Mouse (Mus musculus): ENCODE data around the gene Olfr1329. TPM values are rescaled to one million over a fixed set of nuclear protein-coding genes. Genes with fewer than 3 reads are reported as not detected.

The Olfr1329 gene
- not detected in 2 replicates for polyA plus RNA-seq (2012; rRNA removed; ENCODE audit: low replicate concordance)

DNA sequence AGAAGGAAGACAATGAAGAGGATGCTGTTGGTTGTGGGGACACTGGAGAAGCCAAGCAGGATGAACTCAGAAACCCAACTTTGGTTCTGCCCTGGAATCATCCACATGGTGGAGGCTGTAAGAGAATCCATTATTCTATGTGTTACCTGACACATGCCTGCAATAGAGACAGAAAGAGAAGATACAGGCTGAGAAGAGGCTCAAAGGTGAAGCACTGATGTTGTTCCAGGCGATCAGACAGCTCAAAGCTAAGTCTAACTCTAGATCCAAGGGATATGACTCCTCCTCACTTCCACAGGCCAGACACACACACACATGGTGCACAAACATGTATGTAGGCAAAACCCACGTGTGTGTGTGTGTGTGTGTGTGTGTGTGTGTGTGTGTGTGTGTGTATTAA is at the start of gene Olfr1329:
Gene Olfr1329, minus strand, starts transcription at position 101 of the 400 bp plus-strand sequence.

DNA sequence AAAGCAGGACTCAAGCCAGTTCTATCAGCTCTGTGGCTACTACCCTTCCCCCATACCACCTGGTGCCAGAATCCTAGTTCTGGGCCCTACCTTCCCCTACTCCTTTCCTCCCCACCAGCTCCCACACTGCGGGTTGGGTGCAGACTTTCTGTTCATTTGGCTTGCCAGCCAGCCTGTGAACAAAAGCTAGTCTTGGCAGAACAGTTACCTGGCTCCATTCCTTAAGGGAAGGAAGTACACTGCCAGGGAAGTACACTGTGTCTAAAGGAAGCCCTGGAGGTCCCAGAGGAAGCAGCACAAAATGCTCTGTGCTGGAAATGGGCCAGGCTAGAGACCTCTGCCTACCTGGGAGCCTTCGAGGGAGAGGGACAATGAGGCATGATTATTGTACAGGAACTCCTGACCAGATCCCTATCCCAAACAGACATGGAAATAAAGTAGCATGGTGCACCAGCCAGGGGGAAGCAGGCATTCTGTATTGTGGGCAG is 43.9 kb upstream of the Olfr1329 start, which contains the start of gene Lao1:
Gene Lao1, plus strand, starts transcription at position 438 of the 488 bp plus-strand sequence.

DNA sequence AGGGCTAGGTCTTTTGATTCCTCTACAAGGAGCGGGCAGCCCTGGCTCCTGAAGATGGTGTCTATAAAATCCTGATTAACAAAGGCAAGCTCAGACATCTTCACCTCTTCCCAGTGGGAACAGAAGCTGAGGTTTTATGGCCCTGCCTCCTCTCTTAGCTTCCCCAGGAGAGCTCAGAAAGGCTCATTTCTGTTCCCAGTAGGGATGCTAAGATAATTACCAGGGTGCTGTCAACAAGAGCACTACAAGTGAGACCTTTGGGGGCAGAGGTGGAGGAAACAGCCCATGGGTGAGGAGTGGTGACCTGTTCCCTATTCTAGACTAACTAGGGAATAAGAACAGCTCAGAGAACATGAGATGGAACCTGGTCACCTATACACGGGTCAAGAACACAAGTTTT is 21.2 kb upstream of the Olfr1329 start, which contains the start of gene Olfr1328:
Gene Olfr1328, minus strand, starts transcription at position 101 of the 400 bp plus-strand sequence.

DNA sequence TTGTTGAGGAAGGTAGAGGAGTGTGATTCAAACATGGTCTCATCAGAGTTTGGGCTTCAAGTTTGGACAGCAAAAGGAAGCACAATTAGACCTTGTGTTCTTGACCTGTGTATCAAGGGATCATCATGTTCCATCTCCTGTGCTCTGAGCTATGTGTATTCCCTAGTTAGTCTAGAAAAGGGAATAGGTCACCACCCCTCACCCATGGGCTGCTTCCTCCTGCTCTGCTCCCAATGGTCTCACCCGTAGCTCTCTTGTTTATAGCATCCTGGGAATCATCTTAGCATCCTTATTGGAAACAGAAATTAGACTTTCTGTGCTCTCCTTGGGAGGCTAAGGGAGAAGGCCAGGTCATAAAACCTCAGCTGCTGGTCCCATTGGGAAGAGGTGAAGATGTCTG is 29.0 kb downstream of the Olfr1329 start, which contains the start of gene Olfr1330:
Gene Olfr1330, plus strand, starts transcription at position 301 of the 400 bp plus-strand sequence.

Other genes starting within 250 kb of the Olfr1329 start
- not detected in 2 replicates for gene Olfr1342, start 224.7 kb downstream of the Olfr1329 start, polyA plus RNA-seq (2012; rRNA removed; ENCODE audit: low replicate concordance)
- not detected in 2 replicates for gene Olfr1341, start 213.9 kb downstream of the Olfr1329 start, polyA plus RNA-seq (2012; rRNA removed; ENCODE audit: low replicate concordance)
- not detected in 2 replicates for gene Olfr1340, start 197.3 kb downstream of the Olfr1329 start, polyA plus RNA-seq (2012; rRNA removed; ENCODE audit: low replicate concordance)
- not detected in 2 replicates for gene Olfr1339, start 185.3 kb downstream of the Olfr1329 start, polyA plus RNA-seq (2012; rRNA removed; ENCODE audit: low replicate concordance)
- gene Olfr1338, start 158.7 kb downstream of the Olfr1329 start, polyA plus RNA-seq (2012; rRNA removed; ENCODE audit: low replicate concordance): not detected in 2 replicates
- not detected in 2 replicates for gene Olfr1337, start 134.9 kb downstream of the Olfr1329 start, polyA plus RNA-seq (2012; rRNA removed; ENCODE audit: low replicate concordance)
- gene Olfr1335, start 107.5 kb downstream of the Olfr1329 start, polyA plus RNA-seq (2012; rRNA removed; ENCODE audit: low replicate concordance): not detected in 2 replicates
- gene Olfr1333, start 81.2 kb downstream of the Olfr1329 start, polyA plus RNA-seq (2012; rRNA removed; ENCODE audit: low replicate concordance): not detected in 2 replicates
- gene Olfr1331, start 52.8 kb downstream of the Olfr1329 start, polyA plus RNA-seq (2012; rRNA removed; ENCODE audit: low replicate concordance): not detected in 2 replicates
- not detected in 2 replicates for gene Olfr1330, start 28.9 kb downstream of the Olfr1329 start, polyA plus RNA-seq (2012; rRNA removed; ENCODE audit: low replicate concordance)
- not detected in 2 replicates for gene Olfr1328, start 21.1 kb upstream of the Olfr1329 start, polyA plus RNA-seq (2012; rRNA removed; ENCODE audit: low replicate concordance)
- gene Lao1, start 44.1 kb upstream of the Olfr1329 start, polyA plus RNA-seq (2012; rRNA removed; ENCODE audit: low replicate concordance): not detected in 2 replicates
- 13.3 and 26.0 TPM in 2 replicates for gene Slc2a1, start 191.2 kb upstream of the Olfr1329 start, polyA plus RNA-seq (2012; rRNA removed; ENCODE audit: low replicate concordance)